Mouse (Mus musculus) C2C12 (cell line): ENCODE measurements around the gene Lmbrd1.

Source experiments
- CTCF ChIP-seq: IDR thresholded peaks from one replicate; pipeline ENCODE4 v1.5.1; 2011; ENCODE audit not compliant: control insufficient read depth, insufficient read depth, insufficient read length
- MYOG ChIP-seq: IDR thresholded peaks from one replicate; pipeline ENCODE4 v1.6.1; 2011; ENCODE audit not compliant: control insufficient read depth, insufficient read length; ENCODE audit errors: extremely low read depth

- TF ChIP-seq CTCF (no peak), MYOG (no peak)
These were observed 20.9 kb downstream of the Lmbrd1 start for GRCm38 (mm10) chr1:24699320-24699719.
